Mouse (Mus musculus) inflammation-experienced regulatory T-cells, adult 6 months (primary cell): ENCODE measurements around the gene Tctn1. TPM values are rescaled to one million over a fixed set of nuclear protein-coding genes. Genes with fewer than 3 reads are reported as not detected.

ENCODE experiments used
- ATAC-seq: one replicate; pipeline ENCODE4 v1.8.0; 2017
- polyA plus RNA-seq, 3 experiments: library from polyadenylated mRNA; unstranded; fragments of 100-300 nt; shearing (Covaris generic); gene quantifications; one replicate each; pipeline ENCODE4 v1.2.1; 2017

Tctn1 gene
- 1 to 10 TPM in 1 of 3 experiments, under 1 TPM in 2; 0.68 to 1.7 (median 0.90) TPM for polyA plus RNA-seq

DNA sequence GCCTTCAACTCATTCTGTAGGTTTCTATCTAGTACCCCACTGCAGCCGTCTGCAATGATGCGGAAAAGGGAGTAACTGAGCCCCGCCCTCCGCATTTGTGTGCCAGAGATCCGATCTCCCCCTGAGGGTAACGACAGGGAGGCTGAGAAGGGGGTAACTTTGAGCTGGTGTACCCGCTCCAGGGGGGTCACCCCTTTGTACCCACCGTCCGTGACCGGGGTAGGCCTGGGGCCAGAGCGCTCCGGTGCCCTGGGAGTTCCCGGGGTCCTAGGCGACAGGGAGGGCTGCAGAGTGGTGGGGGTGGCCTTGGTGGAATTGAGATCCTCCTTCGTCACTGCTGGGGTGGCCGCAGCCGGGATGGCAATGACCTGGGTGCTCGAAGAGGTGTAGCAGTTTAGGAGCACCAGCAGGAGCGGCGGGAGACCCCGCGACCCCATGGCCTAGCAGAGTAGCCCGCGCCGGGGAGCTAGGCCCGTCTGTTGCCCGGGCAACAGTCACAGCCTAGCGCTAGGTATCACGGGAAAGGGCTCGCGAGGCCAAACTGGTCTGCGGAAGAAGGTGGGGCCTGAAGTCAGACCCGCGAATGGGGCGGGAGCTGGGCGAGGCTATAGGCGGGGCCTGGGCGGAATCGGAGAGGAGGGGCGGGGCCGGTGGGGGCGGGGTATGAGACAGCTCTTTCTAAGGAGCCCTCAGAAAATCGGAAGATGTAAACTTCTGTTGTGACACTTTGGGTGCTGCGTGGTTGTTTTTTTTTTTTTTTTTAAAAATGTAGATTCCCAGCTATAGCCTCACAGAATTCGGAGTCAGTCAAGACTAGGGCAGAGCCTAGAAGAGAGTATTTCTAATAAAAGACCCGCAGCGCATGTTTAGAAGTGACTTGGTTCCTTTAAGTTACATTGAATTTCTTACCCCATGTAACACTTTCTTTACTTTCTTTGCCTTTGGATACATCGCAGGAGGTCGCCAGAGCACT is at the start of gene Tctn1:
TSS of gene Tctn1 (minus strand) at position 528 of the 973 bp plus-strand sequence.
- peak; percentile 99 for ATAC-seq

DNA sequence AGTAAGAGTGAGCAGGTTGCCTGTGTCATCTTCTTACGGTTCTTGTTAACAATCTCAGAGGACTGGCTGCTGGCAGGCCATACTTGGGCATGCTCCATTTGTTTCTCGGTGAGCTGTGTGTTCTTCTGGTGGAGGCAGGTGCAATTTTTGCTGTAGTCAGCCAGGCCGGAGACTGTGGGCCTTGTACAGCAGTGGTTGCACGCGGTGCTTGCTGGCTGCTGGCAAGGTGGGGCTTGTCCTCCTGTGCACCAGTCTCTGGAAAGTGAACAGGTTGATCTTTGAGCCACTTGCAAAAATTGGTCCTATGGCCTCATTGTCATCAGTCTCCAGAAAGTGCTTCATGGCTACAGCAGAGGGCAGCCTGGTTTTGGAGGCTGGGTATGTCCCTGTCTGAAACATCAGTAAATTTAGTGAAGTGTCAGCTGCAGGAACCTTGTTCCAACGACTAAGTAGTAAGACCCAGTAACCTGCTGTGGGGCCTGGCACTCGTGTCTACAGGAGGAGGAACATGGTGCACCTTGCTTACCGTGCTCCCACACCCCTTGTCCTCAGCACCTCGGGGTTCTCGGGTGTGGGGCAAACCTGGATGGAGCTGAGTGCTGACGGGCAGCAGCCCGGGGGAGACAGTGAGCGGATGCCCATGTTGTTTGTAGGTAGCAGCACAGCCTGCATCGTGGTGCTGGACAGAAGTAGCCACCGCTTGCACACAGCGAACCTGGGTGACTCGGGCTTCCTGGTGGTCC is 48.9 kb upstream of the Tctn1 start:
- ATAC-seq, result no peak

DNA sequence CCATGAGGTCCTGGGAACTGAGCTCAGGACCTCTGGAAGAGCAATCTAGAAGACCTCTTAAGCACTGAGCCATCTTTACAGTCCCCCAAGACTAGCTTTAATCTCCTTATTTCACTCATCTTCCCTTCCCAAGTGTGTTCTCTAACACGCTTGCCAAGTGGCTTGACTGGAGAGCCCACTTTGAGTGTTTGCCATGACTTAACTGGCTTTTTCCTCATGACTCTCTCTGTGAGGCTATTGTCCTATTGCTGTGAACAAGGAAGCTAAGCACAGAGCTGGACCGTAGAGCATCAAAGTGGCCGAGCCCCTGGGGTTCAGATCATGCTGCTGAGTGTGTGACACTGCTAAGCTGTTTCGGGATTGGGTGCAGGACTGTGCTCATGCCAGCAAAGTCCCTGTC is 48.1 kb upstream of the Tctn1 start:
- ATAC-seq, result no peak

DNA sequence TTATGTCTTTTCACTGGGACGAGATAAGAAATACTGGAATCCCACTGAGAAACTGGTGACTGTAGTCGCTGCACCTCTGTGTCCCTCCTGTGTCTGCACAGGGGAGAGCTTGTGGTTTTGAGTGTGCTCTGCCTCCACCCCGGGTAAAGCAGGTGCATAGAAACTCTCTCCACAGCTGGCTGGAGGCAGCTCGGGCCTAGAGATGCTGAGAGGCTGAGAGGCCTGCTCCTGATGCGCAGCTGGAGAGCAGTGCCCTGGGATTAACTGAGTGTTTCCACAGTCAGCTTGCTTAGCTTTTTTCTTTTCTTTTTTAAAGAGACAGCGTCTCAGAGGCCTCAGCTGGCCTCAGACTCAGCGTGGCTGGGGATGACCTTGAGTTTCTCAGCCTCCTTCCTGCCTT is 47.4 kb upstream of the Tctn1 start:
- ATAC-seq, result no peak

DNA sequence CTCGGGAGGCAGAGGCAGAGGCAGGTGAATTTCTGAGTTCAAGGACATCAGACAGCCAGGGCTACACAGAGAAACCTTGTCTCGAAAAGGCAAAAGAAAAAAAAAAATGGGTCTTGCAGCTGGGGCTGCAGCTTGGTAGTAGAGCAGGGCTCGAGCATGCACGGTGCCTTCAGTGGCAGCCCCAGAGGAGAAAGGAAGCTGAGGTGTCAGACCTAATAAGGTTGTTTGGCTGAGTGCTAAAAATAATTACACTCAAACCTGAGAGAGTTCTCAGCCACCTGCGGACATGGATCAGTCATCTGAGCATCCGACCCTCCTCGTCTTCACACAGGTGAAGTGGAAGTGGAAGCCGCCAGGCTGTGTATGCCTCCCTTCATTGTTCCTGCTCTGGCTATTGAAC is 46.4 kb upstream of the Tctn1 start:
- peak; percentile 76 for ATAC-seq

DNA sequence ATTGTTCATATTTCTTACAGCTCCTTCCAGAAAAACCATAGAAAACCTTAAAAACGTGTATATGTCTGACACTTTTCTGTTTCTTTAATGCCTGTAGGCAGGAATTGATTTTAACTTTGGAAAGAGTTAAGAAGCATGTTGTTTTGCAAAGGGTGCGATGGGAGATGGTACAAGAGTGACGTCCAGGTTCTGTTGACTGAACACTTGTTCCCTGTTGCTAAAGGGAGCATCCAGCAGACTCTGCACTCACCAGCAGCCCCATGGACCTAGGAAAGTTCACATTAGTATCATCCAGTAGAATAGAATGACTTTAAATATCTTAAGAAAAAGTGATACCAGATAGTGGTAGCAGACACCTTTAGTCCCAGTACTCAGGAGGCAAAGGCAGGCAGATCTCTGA is 42.3 kb upstream of the Tctn1 start:
- ATAC-seq, result no peak

DNA sequence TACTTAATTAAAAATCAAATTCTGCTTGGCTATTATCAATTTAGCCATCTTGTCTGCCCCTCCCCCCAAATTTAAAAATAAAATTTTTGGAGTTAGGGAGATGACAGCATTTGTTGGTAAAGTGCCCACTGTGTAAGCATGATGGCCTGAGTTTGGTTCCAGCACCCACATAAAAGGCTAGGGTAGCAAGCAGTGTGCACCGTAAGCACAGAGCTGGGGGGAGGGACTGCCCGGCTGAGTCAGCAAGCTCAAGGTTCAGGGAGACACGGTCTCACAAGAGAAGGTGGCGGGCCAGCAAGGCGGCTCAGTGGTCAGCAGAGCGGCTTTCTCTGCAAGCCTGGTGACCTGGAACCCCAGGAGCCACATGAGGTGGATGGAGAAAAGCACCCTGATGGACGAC is 41.2 kb upstream of the Tctn1 start:
- ATAC-seq, result no peak

DNA sequence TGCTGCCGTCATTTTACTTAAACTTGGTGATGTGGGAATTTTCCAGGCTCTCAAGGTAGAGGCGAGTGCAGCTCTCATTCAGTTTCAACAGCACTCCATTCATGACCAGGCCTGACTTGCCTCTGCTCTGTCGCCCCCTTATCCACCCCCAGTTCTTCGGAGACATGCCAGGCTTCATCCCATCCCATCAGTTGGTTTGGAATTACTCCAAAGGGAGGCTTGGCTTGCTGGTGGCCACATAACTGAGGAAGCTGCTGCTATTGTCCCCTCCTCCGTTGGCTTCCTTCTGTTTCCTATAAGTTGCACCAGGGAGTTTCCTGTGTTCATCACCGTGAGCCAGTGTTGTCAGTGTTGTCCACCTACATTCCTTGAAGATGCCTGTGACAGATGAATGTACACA is 40.3 kb upstream of the Tctn1 start:
- no peak for ATAC-seq

DNA sequence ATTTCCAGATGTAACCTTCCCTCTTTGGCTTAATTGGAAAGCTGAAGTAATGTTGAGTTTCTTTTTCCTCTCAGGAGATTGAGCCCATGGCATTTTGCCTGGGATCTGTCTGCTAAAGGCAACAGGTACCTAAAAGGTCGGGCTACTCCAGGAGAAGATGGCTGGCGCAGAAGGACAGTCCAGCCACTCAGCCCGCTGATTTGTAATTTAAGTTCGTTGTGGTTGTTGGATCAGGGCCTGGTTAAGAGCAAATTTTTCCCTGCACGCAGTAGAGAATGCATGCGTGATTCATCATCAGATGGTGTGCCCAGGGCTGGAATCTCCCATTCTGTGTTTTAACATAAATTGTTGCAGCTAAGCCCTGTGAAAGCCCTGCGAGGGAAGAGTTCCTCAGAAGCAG is 39.7 kb upstream of the Tctn1 start:
- ATAC-seq, result no peak

DNA sequence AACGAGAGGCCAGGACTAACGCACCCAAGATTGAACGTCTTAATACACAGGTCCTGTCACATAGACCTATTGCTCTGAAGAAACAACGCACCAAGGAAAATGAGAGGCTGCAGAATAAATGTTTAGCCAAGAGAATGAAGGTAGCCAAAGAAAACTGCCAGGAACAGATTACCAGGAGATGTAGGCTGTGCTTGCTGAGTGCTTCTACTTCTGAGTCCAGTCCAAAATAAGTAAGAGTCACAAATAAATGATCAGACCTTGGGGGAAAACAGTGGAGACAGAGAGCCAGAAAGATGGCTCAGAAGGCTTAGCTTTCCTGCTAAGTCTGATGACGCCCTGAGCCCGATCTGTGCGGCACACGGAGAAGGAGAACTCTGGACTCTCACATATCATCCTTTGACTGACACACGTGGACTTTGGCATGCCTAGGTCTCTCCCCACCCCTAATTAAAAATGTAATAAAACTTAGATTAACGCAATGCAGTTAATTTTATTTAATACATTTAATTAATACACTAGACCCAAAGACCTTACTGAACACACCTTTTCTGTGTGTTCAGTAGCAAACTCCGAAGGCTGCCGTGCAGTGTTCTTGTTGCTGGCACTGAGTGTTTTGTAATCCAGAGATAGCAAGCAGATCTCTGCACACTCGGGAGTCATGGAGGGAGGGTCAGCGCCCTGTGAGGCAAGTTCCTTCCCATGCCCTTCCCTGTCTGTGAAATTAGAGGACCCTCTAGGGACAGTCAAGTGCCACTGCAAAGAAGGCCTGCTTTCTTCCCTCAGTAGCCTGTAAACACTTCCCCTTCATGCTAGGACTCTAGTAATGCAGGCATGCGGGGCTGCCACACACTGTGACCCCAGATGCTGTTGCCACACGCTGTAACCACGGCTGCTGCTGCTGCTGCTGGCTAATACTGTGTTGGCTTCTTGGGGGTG is 38.8 kb upstream of the Tctn1 start:
- ATAC-seq, result no peak

DNA sequence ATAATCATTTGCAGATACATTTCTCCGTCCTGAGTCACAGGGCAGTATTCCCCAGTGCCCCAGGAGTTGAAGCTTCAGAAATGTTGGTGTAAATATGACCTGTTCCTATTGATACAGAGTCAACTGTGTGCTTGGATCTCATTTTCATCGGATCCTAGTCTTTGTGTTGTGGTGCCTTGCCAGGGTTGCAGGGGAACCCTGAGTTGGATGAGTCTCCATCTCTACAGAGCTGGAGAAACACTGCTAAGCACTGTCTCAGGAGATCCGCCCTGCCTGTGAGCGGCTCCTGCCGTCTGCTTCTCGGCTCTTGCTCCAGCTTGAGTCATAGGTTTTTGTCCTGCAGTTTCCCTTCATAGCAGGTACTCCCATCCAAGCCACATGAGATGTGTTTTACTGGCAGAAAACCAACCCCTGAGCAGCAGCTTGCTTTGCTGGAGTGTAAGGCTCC is 35.8 kb upstream of the Tctn1 start:
- ATAC-seq, result no peak

DNA sequence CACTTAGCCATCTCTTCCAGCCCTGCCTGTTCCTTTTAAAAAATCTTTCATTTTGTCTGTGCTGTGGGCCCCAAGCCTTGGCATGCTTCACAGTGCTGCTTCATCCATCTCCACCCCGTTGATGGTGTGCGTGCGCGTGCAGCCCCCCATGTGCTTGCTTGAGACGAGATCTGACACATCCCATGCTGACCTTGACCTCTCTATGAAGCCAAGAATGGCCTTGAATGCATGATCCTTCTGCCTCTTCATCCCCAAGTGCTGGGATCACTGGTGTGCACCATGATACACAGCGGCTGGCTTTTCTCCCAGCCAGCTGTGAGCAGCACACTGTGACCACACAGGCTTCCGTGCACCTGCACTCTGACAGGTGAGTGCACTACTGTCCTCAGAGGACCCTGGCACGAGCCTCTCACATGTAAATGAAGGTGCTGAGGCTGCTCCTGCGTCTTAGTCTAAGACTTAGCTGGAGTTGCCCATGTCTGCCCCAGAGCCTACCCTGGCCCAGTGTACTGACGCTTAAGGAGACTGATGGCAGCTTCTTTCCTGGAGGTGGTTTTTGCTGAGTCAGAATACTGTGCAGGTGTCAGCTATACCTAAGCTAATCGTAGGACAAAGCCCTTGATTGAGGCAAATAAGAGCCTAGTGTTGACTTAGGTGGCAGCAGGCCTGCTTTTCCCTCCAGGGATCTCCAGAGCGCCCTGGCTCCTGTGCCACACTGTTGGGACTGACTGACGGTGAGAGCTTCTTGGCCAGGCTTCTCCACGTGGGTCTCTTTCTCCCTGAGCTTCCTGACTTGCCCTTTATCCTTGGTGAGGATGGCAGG is 31.1 kb upstream of the Tctn1 start:
- no peak for ATAC-seq

DNA sequence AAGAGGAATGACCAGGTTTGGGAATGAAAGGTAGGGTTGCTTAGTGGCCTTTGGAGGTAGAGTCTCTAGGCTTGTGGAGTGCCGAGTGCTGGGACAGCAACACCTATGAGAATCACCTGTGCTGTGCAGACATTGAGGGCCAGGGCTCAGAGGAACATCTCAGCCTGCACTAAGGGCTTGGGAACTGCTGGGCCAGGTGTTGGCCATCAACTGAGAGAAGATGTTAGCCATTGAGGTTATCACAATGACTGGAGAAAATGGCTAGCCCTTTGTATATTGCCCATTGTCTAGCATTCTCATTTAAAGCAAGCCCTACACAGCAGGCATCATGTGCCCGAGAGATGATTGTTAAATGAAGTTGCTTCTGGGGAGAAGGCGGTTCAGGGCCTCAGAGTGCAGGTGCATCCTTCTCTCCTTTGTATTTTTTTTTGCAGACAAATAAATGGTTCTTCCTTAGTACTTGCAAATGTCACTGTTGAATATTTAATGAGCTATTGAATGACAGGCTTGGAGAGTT is 30.0 kb upstream of the Tctn1 start:
- ATAC-seq, result no peak

DNA sequence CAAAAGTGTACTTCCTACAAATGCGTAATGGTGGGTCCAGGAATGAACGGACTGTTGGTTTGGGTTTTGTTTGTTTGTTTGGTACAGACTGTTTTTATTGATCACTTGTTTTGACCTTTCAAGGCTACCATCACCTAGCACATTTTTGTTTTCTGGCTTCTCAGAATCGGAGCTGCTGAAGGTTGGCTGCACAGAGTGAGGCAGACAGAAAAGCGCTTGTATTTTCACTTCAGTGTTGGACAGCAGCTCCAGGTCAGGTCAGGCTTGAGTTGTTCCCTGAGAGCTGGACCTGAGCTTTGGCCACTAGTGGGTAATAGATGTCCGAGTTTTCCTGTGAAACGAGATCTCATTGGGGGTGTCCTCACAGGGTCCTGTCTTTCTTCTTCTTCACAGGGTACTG is 28.9 kb upstream of the Tctn1 start:
- ATAC-seq, result no peak

DNA sequence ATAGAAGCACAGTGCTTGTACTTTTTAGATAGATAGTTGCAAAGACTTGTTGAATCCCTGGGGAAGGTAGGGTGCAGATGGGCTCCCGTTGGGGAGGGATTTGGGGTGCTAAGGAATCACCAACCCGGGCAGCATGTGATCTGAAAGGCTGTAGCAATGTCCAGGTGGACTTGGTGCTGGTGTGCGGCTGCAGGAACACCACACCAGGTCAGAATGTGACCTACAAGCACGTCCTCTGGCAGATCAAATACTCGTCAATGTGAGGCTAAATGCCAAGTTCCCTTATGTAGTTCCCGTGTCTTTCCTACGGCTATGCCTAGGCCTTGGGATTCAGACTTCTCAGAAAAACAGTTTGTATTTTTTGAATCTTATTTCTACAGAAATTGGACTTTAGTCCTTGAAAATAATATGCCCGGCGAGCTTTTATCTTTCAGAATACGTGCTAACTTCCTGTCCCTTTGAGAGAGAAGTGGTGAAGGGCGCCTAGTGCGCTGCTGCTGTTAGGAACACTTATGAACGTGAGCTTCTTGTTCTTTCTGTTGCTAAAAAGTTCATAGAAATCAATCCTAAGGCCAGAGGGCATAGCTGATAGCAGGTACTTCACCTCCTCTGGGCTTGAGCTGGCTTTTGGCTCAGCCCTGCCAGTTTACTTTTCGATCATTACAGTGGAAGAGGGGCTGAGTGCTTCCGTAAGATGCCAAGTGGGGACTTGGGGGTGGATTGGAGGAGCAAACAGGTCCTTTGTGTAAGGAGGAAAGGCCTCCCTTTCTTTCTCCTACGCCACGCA is 27.5 kb upstream of the Tctn1 start:
- ATAC-seq, result no peak

DNA sequence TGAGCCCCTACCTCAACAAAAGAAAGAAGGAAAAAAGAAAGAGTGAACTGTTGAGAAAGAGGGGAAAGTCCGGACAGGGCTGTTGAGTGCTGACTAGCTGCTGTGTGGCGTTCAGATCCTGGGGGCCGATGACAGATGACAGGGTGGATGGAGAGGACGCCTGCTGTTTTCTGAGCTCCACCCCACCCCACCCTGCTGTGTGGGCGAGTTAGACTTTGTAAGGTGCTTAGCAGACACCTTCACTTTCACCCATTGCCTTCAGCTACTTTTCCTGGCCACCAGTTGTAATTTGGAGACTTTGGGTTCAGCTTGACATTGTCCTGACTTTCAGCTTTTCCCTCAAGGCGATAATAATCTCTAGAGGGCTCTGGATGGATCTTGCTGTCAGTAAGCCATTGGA is 26.9 kb upstream of the Tctn1 start:
- peak; percentile 40 for ATAC-seq

DNA sequence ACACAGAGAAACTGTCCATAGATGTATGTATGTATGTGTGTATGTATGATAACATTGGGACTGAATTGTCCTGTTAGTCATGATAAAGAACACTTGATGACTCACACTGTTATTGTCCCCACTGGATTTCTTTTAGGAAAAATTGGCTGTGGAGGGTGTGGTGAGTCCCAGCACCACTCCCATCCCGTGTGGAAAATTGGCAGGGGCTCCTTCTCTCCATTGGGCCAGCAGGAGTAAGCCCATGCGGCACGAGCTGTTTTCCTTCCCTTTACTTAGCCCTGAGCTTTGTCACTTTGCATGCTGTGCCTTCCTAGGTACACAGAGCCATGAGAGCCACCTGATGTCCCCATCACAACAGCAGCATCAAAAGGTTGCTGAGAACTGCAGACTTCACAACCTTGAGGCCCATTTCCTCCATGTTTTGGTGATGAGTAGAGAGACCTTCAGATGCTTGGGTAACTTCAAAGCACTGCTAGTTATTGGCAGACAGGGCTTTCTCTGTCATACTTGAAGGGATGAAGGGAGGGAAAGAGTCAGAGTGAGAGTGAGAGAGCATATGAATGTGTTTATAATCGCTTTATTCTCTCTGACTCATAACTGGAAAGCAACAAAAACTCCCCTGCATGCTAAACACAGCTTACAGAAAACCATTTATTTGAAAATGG is 24.0 kb upstream of the Tctn1 start:
- peak; percentile 75 for ATAC-seq

DNA sequence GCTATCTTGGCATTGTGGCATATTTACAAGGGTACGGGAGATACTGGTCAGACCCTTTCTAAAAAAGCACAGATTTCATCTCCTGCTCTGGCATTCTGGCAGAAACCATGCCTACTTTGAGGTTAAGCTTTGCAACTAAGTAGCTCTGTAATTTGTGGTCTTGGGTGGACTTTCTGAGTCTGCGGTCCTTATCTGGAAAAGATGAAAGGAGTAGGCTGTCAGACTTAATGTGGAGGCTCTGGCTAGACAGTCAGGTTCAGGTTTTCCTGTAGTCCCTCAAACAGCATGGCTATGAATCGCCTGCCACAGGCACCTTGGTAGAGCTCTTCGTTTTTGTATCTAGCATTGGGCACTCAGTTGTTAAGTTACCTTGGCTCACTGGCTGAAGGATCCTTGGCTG is 22.8 kb upstream of the Tctn1 start:
- no peak for ATAC-seq

DNA sequence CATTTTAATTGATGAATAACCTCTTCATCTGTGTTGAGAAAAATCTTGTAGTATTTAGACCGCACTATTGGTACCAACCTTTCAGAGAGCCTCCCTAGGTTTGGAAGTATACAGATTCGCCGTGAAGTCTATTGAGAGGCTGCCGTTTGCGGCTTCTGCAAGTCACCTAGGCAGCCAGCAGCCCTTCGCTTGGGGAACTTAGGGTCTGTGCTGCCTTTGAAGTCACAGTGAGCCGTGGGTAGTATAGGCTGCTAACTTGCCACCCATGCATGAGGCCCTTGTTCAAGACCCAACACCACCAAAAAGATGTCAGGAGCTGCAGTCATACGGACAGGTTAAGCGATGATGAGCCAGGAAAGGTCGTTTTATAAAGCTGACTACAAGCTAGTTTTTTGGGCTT is 21.9 kb upstream of the Tctn1 start:
- ATAC-seq, result no peak

DNA sequence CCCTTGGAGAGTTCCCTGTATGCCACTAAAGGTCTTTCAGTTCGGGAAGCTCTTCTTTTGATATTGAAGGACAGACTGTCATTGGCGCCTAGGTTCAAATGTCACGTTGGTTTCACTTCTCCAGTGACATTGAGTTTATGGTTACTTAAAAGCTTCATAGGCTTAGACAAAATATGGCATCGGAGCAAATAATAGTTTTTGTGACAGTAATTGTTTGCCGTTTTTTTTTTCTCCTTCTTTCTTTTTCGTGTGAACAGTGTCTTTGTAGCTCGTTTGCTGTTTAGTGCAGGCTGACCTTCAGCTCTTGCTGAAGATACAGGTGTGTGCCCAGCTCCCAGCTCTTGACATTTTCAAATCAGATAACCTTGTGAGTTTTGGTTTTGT is 21.5 kb upstream of the Tctn1 start:
- no peak for ATAC-seq
